Mouse (Mus musculus): ENCODE data around the gene Hhat. TPM values are rescaled to one million over a fixed set of nuclear protein-coding genes. Genes with fewer than 3 reads are reported as not detected.

Gene Hhat
- total and polyA plus RNA-seq, 3 experiments: 0.39 to 1.0 TPM; not detected in 1

GRCm38 (mm10) chr1:192531490-192532146, 239.4 kb downstream of the Hhat start:
- TF ChIP-seq NRF1 (IDR thresholded peaks at IDR 0.05; ENCODE audit: insufficient read depth, low read depth, low read length, poor library complexity, severe bottlenecking): no peak
- peak; percentile 88 for TF ChIP-seq MYC (IDR thresholded peaks at IDR 0.05; ENCODE audit: low read depth, low read length)
- peak; percentile 50; the same call in 1 of the 2 replicates for TF ChIP-seq ETS1 (IDR thresholded peaks at IDR 0.05; ENCODE audit: low read depth, low read length)
- TF ChIP-seq MXI1 (IDR thresholded peaks at IDR 0.05; ENCODE audit: low read depth, low read length): peak; percentile 53; the same call in 1 of the 2 replicates
- TF ChIP-seq ELF1 (IDR thresholded peaks at IDR 0.05; ENCODE audit: low read depth, low read length): peak; percentile 20; the same call in 1 of the 2 replicates
- TF ChIP-seq ZMIZ1 (IDR thresholded peaks at IDR 0.05; ENCODE audit: low read depth, low read length): no peak
- 0 out of 2 replicates have a peak, but pooled peaks have one; percentile 31 for TF ChIP-seq NELFE (IDR thresholded peaks at IDR 0.05; ENCODE audit: low read depth, low read length)
- TF ChIP-seq ZC3H11A (IDR thresholded peaks at IDR 0.05; ENCODE audit: low read depth, low read length): no peak
- TF ChIP-seq RAD21 (IDR thresholded peaks at IDR 0.05; ENCODE audit: low read depth, low read length): no peak
- TF ChIP-seq TCF12 (IDR thresholded peaks at IDR 0.05; ENCODE audit: low read depth, low read length): peak; percentile 50
- peak; percentile 39; the same call in 1 of the 2 replicates for TF ChIP-seq HCFC1 (IDR thresholded peaks at IDR 0.05; ENCODE audit: low read depth, low read length)
- peak; percentile 42; the same call in 1 of the 2 replicates for TF ChIP-seq TBP (IDR thresholded peaks at IDR 0.05; ENCODE audit: low read depth, low read length)
- TF ChIP-seq SIN3A (IDR thresholded peaks at IDR 0.05; ENCODE audit: low read length): 0 out of 2 replicates have a peak, but pooled peaks have one; percentile 58
- peak in 1 of 2 experiments; percentile 42; a peak in 1 of 4 replicates for TF ChIP-seq POLR2A (IDR thresholded peaks at IDR 0.05; ENCODE audit: control insufficient read depth in 1 of 2, insufficient read depth in 1 of 2, low read depth in 1 of 2, low read length in 2 of 2, poor library complexity in 1 of 2)
- TF ChIP-seq POLR2AphosphoS5 (IDR thresholded peaks at IDR 0.05; ENCODE audit: borderline replicate concordance, low read depth, low read length): no peak
- TF ChIP-seq MAX (IDR thresholded peaks at IDR 0.05; ENCODE audit: low read length): peak; percentile 87
- TF ChIP-seq EP300 (IDR thresholded peaks at IDR 0.05; ENCODE audit: low read depth in 1 of 2, low read length in 2 of 2): peak in 1 of 2 experiments; percentile 48; a peak in 1 of 4 replicates
- no peak for TF ChIP-seq MEF2A (IDR thresholded peaks at IDR 0.05; ENCODE audit: extremely low read depth, insufficient replicate concordance, low read depth, low read length, poor library complexity, severe bottlenecking)
- 0 out of 2 replicates have a peak, but pooled peaks have one; percentile 57 for TF ChIP-seq MAZ (IDR thresholded peaks at IDR 0.05; ENCODE audit: low read depth, low read length)
- TF ChIP-seq GATA1 (IDR thresholded peaks at IDR 0.05; ENCODE audit: low read depth, low read length): 0 out of 2 replicates have a peak, but pooled peaks have one; percentile 23
- H3K36me3 ChIP-seq (ENCODE audit: control insufficient read depth in 1 of 2, insufficient read depth in 2 of 2, low read length in 2 of 2): peaks cover 0 to 24% of the 10 kb centered on the region in 2 experiments; a peak in 2 of 4 replicates
- H3K79me2 ChIP-seq (ENCODE audit: control insufficient read depth, insufficient read depth, low read length, poor library complexity): no peaks in the 10 kb centered on the region
- peak overlapping the region; percentile 83 for H3K27ac ChIP-seq (ENCODE audit: control insufficient read depth, low read depth, low read length)
- DNase-seq (ENCODE audit: low read depth, low spot score): peak; percentile 71
- peaks cover 6 to 17% of the 10 kb centered on the region in 2 experiments for H3K4me1 ChIP-seq (ENCODE audit: control insufficient read depth in 1 of 2, insufficient read depth in 2 of 2, low read length in 2 of 2)
- no peaks in the 10 kb centered on the region for H3K27me3 ChIP-seq (ENCODE audit: control insufficient read depth in 1 of 2, insufficient read depth in 2 of 2, low read length in 2 of 2)
- no peaks in the 10 kb centered on the region for H3K9me3 ChIP-seq (replicated peaks; ENCODE audit: insufficient read depth, low read length)
- 0 out of 2 replicates have a peak overlapping the region, but pooled peaks have one; percentile 2 for H3K9ac ChIP-seq (ENCODE audit: control insufficient read depth, low read depth, low read length, poor library complexity, severe bottlenecking)
- H3K4me3 ChIP-seq (ENCODE audit: control insufficient read depth in 1 of 2, insufficient read depth in 1 of 2, low read depth in 2 of 2, low read length in 2 of 2): no peak overlapping the region

All from MEL (cell line).